Mouse (Mus musculus): ENCODE results near the gene Rrm2. TPM values are rescaled to one million over a fixed set of nuclear protein-coding genes. Genes with fewer than 3 reads are reported as not detected.

The Rrm2 gene
- polyA plus RNA-seq (2014; fragmentation: Nextera tagmentation; extraction: Ambion mirVana) = 160 and 162 TPM in 2 replicates

GRCm38 (mm10) chr12:24707954-24708823 lies at the start of gene Rrm2:
TSS of gene Rrm2 (plus strand) at chr12:24708241.
- H3K4me2 ChIP-seq (ENCODE audit: low read length) = peak within 1 kb of the TSS; percentile 62
- under 1% methylated on average over 82 of the region's 83 CpGs for WGBS
- peak within 1 kb of the TSS; percentile 80 for H3K27ac ChIP-seq (ENCODE audit: low read depth)
- ATAC-seq (replicated peaks; ENCODE audit: low FRiP score, low TSS enrichment, low read depth) (peak; percentile 87), DNase-seq (ENCODE audit: low spot score) (peak; percentile 97)
- H3K4me1 ChIP-seq (replicated peaks; ENCODE audit: control insufficient read depth, insufficient read depth, low read length) = peaks cover 22% of the 10 kb centered on the region
- H3K36me3 ChIP-seq (ENCODE audit: control insufficient read depth, insufficient read depth, low read length) = peaks cover 28% of the 10 kb centered on the region
- no peaks in the 10 kb centered on the region for H3K9me3 ChIP-seq (ENCODE audit: control insufficient read depth, low read length)
- no peaks in the 10 kb centered on the region for H3K27me3 ChIP-seq (replicated peaks; ENCODE audit: control insufficient read depth, insufficient read depth, low read length)
- peak within 1 kb of the TSS; percentile 83 for H3K9ac ChIP-seq (ENCODE audit: low read length)
- peak within 1 kb of the TSS; percentile 91 for H3K4me3 ChIP-seq (ENCODE audit: low read depth, low read length)

GRCm38 (mm10) chr12:24658998-24659397 lies 49.0 kb upstream of the Rrm2 start:
- Histone ChIP-seq H3K27ac (ENCODE audit: low read depth) (no peak overlapping the region), H3K27me3 (replicated peaks; ENCODE audit: control insufficient read depth, insufficient read depth, low read length) (no peaks in the 10 kb centered on the region), H3K4me2 (ENCODE audit: low read length) (no peak overlapping the region), H3K9me3 (ENCODE audit: control insufficient read depth, low read length) (no peaks in the 10 kb centered on the region), H3K4me1 (replicated peaks; ENCODE audit: control insufficient read depth, insufficient read depth, low read length) (peaks cover 5% of the 10 kb centered on the region; the same call in 1 of the 2 replicates), H3K36me3 (ENCODE audit: control insufficient read depth, insufficient read depth, low read length) (peaks cover 78% of the 10 kb centered on the region), H3K4me3 (ENCODE audit: low read depth, low read length) (no peak overlapping the region), H3K9ac (ENCODE audit: low read length) (no peak overlapping the region)
- DNase-seq (ENCODE audit: low spot score) (no peak), ATAC-seq (replicated peaks; ENCODE audit: low FRiP score, low TSS enrichment, low read depth) (no peak)
- 90% methylated on average over 4 of the region's 4 CpGs for WGBS

GRCm38 (mm10) chr12:24659923-24660322 lies 48.1 kb upstream of the Rrm2 start:
- ATAC-seq (replicated peaks; ENCODE audit: low FRiP score, low TSS enrichment, low read depth) (no peak), DNase-seq (ENCODE audit: low spot score) (no peak)
- Histone ChIP-seq H3K9ac (ENCODE audit: low read length) (no peak overlapping the region), H3K27me3 (replicated peaks; ENCODE audit: control insufficient read depth, insufficient read depth, low read length) (no peaks in the 10 kb centered on the region), H3K4me1 (replicated peaks; ENCODE audit: control insufficient read depth, insufficient read depth, low read length) (peaks cover 5% of the 10 kb centered on the region; the same call in 1 of the 2 replicates), H3K4me3 (ENCODE audit: low read depth, low read length) (no peak overlapping the region), H3K9me3 (ENCODE audit: control insufficient read depth, low read length) (no peaks in the 10 kb centered on the region), H3K4me2 (ENCODE audit: low read length) (no peak overlapping the region), H3K36me3 (ENCODE audit: control insufficient read depth, insufficient read depth, low read length) (peaks cover 68% of the 10 kb centered on the region), H3K27ac (ENCODE audit: low read depth) (no peak overlapping the region)
- 90% methylated on average over 9 of the region's 9 CpGs for WGBS

- H3K4me1 ChIP-seq (replicated peaks; ENCODE audit: control insufficient read depth, insufficient read depth, low read length) = peaks cover 4% of the 10 kb centered on the region; the same call in 1 of the 2 replicates
- no peak overlapping the region for H3K4me3 ChIP-seq (ENCODE audit: low read depth, low read length)
- no peaks in the 10 kb centered on the region for H3K9me3 ChIP-seq (ENCODE audit: control insufficient read depth, low read length)
- no peak overlapping the region for H3K9ac ChIP-seq (ENCODE audit: low read length)
- no peak overlapping the region for H3K27ac ChIP-seq (ENCODE audit: low read depth)
- DNase-seq (ENCODE audit: low spot score) = no peak
- no peak for ATAC-seq (replicated peaks; ENCODE audit: low FRiP score, low TSS enrichment, low read depth)
- peaks cover 57% of the 10 kb centered on the region for H3K36me3 ChIP-seq (ENCODE audit: control insufficient read depth, insufficient read depth, low read length)
- H3K4me2 ChIP-seq (ENCODE audit: low read length) = no peak overlapping the region
- 82% methylated on average over 4 of the region's 4 CpGs for WGBS
- no peaks in the 10 kb centered on the region for H3K27me3 ChIP-seq (replicated peaks; ENCODE audit: control insufficient read depth, insufficient read depth, low read length)
These were observed 46.9 kb upstream of the Rrm2 start for GRCm38 (mm10) chr12:24661100-24661499.

- H3K9me3 ChIP-seq (ENCODE audit: control insufficient read depth, low read length) = no peaks in the 10 kb centered on the region
These were observed 45.9 kb upstream of the Rrm2 start for GRCm38 (mm10) chr12:24662131-24662530.

GRCm38 (mm10) chr12:24680096-24680491 lies 27.9 kb upstream of the Rrm2 start:
- no peaks in the 10 kb centered on the region for H3K36me3 ChIP-seq (ENCODE audit: control insufficient read depth, insufficient read depth, low read length)
- no peak overlapping the region for H3K27ac ChIP-seq (ENCODE audit: low read depth)
- 25% methylated on average over 9 of the region's 9 CpGs for WGBS
- peaks cover 13% of the 10 kb centered on the region for H3K27me3 ChIP-seq (replicated peaks; ENCODE audit: control insufficient read depth, insufficient read depth, low read length)
- no peak for DNase-seq (ENCODE audit: low spot score)
- ATAC-seq (replicated peaks; ENCODE audit: low FRiP score, low TSS enrichment, low read depth) = no peak
- no peaks in the 10 kb centered on the region for H3K9me3 ChIP-seq (ENCODE audit: control insufficient read depth, low read length)
- H3K9ac ChIP-seq (ENCODE audit: low read length) = peak overlapping the region; percentile 69; the same call in 1 of the 2 replicates
- peak overlapping the region; percentile 52 for H3K4me3 ChIP-seq (ENCODE audit: low read depth, low read length)
- H3K4me1 ChIP-seq (replicated peaks; ENCODE audit: control insufficient read depth, insufficient read depth, low read length) = peaks cover 5% of the 10 kb centered on the region
- peak overlapping the region; percentile 87 for H3K4me2 ChIP-seq (ENCODE audit: low read length)

More at GRCm38 (mm10) chr12:24662131-24662530, 45.9 kb upstream of the Rrm2 start:
- Histone ChIP-seq H3K4me1 (replicated peaks; ENCODE audit: control insufficient read depth, insufficient read depth, low read length) (no peaks in the 10 kb centered on the region), H3K27me3 (replicated peaks; ENCODE audit: control insufficient read depth, insufficient read depth, low read length) (no peaks in the 10 kb centered on the region), H3K4me3 (ENCODE audit: low read depth, low read length) (no peak overlapping the region), H3K9ac (ENCODE audit: low read length) (no peak overlapping the region), H3K4me2 (ENCODE audit: low read length) (no peak overlapping the region), H3K27ac (ENCODE audit: low read depth) (no peak overlapping the region), H3K36me3 (ENCODE audit: control insufficient read depth, insufficient read depth, low read length) (peaks cover 48% of the 10 kb centered on the region)
- WGBS = 75% methylated on average over 5 of the region's 5 CpGs
- DNase-seq (ENCODE audit: low spot score) (no peak), ATAC-seq (replicated peaks; ENCODE audit: low FRiP score, low TSS enrichment, low read depth) (no peak)

GRCm38 (mm10) chr12:24680492-24681285 lies 27.4 kb upstream of the Rrm2 start:
- ATAC-seq (replicated peaks; ENCODE audit: low FRiP score, low TSS enrichment, low read depth) (peak; percentile 51), DNase-seq (ENCODE audit: low spot score) (peak; percentile 68)
- Histone ChIP-seq H3K27me3 (replicated peaks; ENCODE audit: control insufficient read depth, insufficient read depth, low read length) (peaks cover 13% of the 10 kb centered on the region), H3K4me1 (replicated peaks; ENCODE audit: control insufficient read depth, insufficient read depth, low read length) (peaks cover 5% of the 10 kb centered on the region), H3K36me3 (ENCODE audit: control insufficient read depth, insufficient read depth, low read length) (no peaks in the 10 kb centered on the region), H3K9me3 (ENCODE audit: control insufficient read depth, low read length) (no peaks in the 10 kb centered on the region), H3K4me3 (ENCODE audit: low read depth, low read length) (peak overlapping the region; percentile 52), H3K27ac (ENCODE audit: low read depth) (no peak overlapping the region), H3K4me2 (ENCODE audit: low read length) (peak overlapping the region; percentile 87), H3K9ac (ENCODE audit: low read length) (peak overlapping the region; percentile 69)
- WGBS = 3% methylated on average over 52 of the region's 61 CpGs

GRCm38 (mm10) chr12:24681286-24682023 lies 26.6 kb upstream of the Rrm2 start, which contains the start of gene Cys1:
TSS of gene Cys1 (minus strand) at chr12:24681813.
- peaks cover 5% of the 10 kb centered on the region for H3K4me1 ChIP-seq (replicated peaks; ENCODE audit: control insufficient read depth, insufficient read depth, low read length)
- H3K4me3 ChIP-seq (ENCODE audit: low read depth, low read length) = peak within 1 kb of the TSS; percentile 52
- no peak within 1 kb of the TSS for H3K27ac ChIP-seq (ENCODE audit: low read depth)
- 0 out of 2 replicates have a peak, but pooled peaks have one; percentile 42 for ATAC-seq (replicated peaks; ENCODE audit: low FRiP score, low TSS enrichment, low read depth)
- peak within 1 kb of the TSS; percentile 69 for H3K9ac ChIP-seq (ENCODE audit: low read length)
- H3K4me2 ChIP-seq (ENCODE audit: low read length) = peak within 1 kb of the TSS; percentile 87
- no peaks in the 10 kb centered on the region for H3K9me3 ChIP-seq (ENCODE audit: control insufficient read depth, low read length)
- no peaks in the 10 kb centered on the region for H3K36me3 ChIP-seq (ENCODE audit: control insufficient read depth, insufficient read depth, low read length)
- peak; percentile 66 for DNase-seq (ENCODE audit: low spot score)
- H3K27me3 ChIP-seq (replicated peaks; ENCODE audit: control insufficient read depth, insufficient read depth, low read length) = peaks cover 13% of the 10 kb centered on the region
- 6% methylated on average over 20 of the region's 20 CpGs for WGBS
